Mouse (Mus musculus): ENCODE results near the gene Ltbp1. TPM values are rescaled to one million over a fixed set of nuclear protein-coding genes. Genes with fewer than 3 reads are reported as not detected.

Gene Ltbp1
- polyA plus RNA-seq, 1 experiment from 2014 or later = 28.3 TPM

GRCm38 (mm10) chr17:74982880-74983279, 22.5 kb upstream of the Ltbp1 start:
- H3K4me3 ChIP-seq = no peak overlapping the region
- H3K27ac ChIP-seq (replicated peaks) = no peak overlapping the region
- 0 out of 2 replicates have a peak, but pooled peaks cover 3% of the 10 kb centered on the region for H3K9me3 ChIP-seq
- H3K4me1 ChIP-seq = no peaks in the 10 kb centered on the region
- ATAC-seq (ENCODE audit: extremely low read depth, insufficient number of reproducible peaks, low FRiP score, low TSS enrichment) = no peak
- WGBS = 54% methylated on average over 1 of the region's 1 CpGs
- H3K9ac ChIP-seq = no peak overlapping the region
- H3K36me3 ChIP-seq = no peaks in the 10 kb centered on the region
- H3K27me3 ChIP-seq (replicated peaks) = no peaks in the 10 kb centered on the region
- H3K4me2 ChIP-seq = no peak overlapping the region

- Histone ChIP-seq H3K27me3 (replicated peaks) (no peaks in the 10 kb centered on the region), H3K9me3 (0 out of 2 replicates have a peak, but pooled peaks cover 3% of the 10 kb centered on the region), H3K4me3 (no peak overlapping the region), H3K4me2 (no peak overlapping the region), H3K36me3 (no peaks in the 10 kb centered on the region), H3K4me1 (no peaks in the 10 kb centered on the region), H3K9ac (no peak overlapping the region), H3K27ac (replicated peaks) (no peak overlapping the region)
- 57% methylated on average over 1 of the region's 1 CpGs for WGBS
- no peak for ATAC-seq (ENCODE audit: extremely low read depth, insufficient number of reproducible peaks, low FRiP score, low TSS enrichment)
These were observed 21.3 kb upstream of the Ltbp1 start for GRCm38 (mm10) chr17:74984071-74984470.

GRCm38 (mm10) chr17:74984681-74985080, 20.7 kb upstream of the Ltbp1 start:
- no peak overlapping the region for H3K4me2 ChIP-seq
- no peak overlapping the region for H3K27ac ChIP-seq (replicated peaks)
- H3K9me3 ChIP-seq = peaks cover 6% of the 10 kb centered on the region; the same call in 1 of the 2 replicates
- H3K9ac ChIP-seq = no peak overlapping the region
- H3K27me3 ChIP-seq (replicated peaks) = no peaks in the 10 kb centered on the region
- no peaks in the 10 kb centered on the region for H3K36me3 ChIP-seq
- H3K4me3 ChIP-seq = no peak overlapping the region
- H3K4me1 ChIP-seq = no peaks in the 10 kb centered on the region
- no peak for ATAC-seq (ENCODE audit: extremely low read depth, insufficient number of reproducible peaks, low FRiP score, low TSS enrichment)

- H3K4me3 ChIP-seq = no peak overlapping the region
- H3K36me3 ChIP-seq = 0 out of 2 replicates have a peak, but pooled peaks cover 3% of the 10 kb centered on the region
- WGBS = 50% methylated on average over 1 of the region's 1 CpGs
- H3K4me1 ChIP-seq = peaks cover 3% of the 10 kb centered on the region; the same call in 1 of the 2 replicates
- H3K9me3 ChIP-seq = peaks cover 14% of the 10 kb centered on the region; the same call in 1 of the 2 replicates
- no peak overlapping the region for H3K9ac ChIP-seq
- no peak overlapping the region for H3K4me2 ChIP-seq
- H3K27me3 ChIP-seq (replicated peaks) = no peaks in the 10 kb centered on the region
- no peak overlapping the region for H3K27ac ChIP-seq (replicated peaks)
- no peak for ATAC-seq (ENCODE audit: extremely low read depth, insufficient number of reproducible peaks, low FRiP score, low TSS enrichment)
These were observed 18.3 kb upstream of the Ltbp1 start for GRCm38 (mm10) chr17:74987067-74987466.

- ATAC-seq (ENCODE audit: extremely low read depth, insufficient number of reproducible peaks, low FRiP score, low TSS enrichment) = no peak
- Histone ChIP-seq H3K9ac (no peak overlapping the region), H3K4me1 (peaks cover 13% of the 10 kb centered on the region), H3K4me3 (no peak overlapping the region), H3K4me2 (no peak overlapping the region), H3K27me3 (replicated peaks) (no peaks in the 10 kb centered on the region), H3K9me3 (peaks cover 14% of the 10 kb centered on the region; the same call in 1 of the 2 replicates), H3K27ac (replicated peaks) (no peak overlapping the region), H3K36me3 (0 out of 2 replicates have a peak, but pooled peaks cover 3% of the 10 kb centered on the region)
- WGBS = 83% methylated on average over 4 of the region's 4 CpGs
These were observed 15.7 kb upstream of the Ltbp1 start for GRCm38 (mm10) chr17:74989691-74990090.

GRCm38 (mm10) chr17:74990561-74990960, 14.8 kb upstream of the Ltbp1 start:
- H3K27ac ChIP-seq (replicated peaks) = no peak overlapping the region
- H3K4me2 ChIP-seq = no peak overlapping the region
- WGBS = 79% methylated on average over 3 of the region's 3 CpGs
- no peak overlapping the region for H3K9ac ChIP-seq
- H3K4me1 ChIP-seq = peaks cover 22% of the 10 kb centered on the region
- 0 out of 2 replicates have a peak, but pooled peaks have one; percentile 5 for ATAC-seq (ENCODE audit: extremely low read depth, insufficient number of reproducible peaks, low FRiP score, low TSS enrichment)
- no peaks in the 10 kb centered on the region for H3K27me3 ChIP-seq (replicated peaks)
- H3K9me3 ChIP-seq = peaks cover 13% of the 10 kb centered on the region; the same call in 1 of the 2 replicates
- H3K36me3 ChIP-seq = 0 out of 2 replicates have a peak, but pooled peaks cover 3% of the 10 kb centered on the region
- H3K4me3 ChIP-seq = no peak overlapping the region

GRCm38 (mm10) chr17:74993726-74994581, 11.4 kb upstream of the Ltbp1 start:
- Histone ChIP-seq H3K9ac (peak overlapping the region; percentile 77), H3K27me3 (replicated peaks) (no peaks in the 10 kb centered on the region), H3K4me2 (peak overlapping the region; percentile 68), H3K4me1 (peaks cover 22% of the 10 kb centered on the region), H3K4me3 (peak overlapping the region; percentile 47), H3K36me3 (0 out of 2 replicates have a peak, but pooled peaks cover 3% of the 10 kb centered on the region), H3K9me3 (peaks cover 13% of the 10 kb centered on the region; the same call in 1 of the 2 replicates), H3K27ac (replicated peaks) (peak overlapping the region; percentile 92)
- no peak for ATAC-seq (ENCODE audit: extremely low read depth, insufficient number of reproducible peaks, low FRiP score, low TSS enrichment)
- 3% methylated on average over 26 of the region's 26 CpGs for WGBS

- H3K36me3 ChIP-seq = 0 out of 2 replicates have a peak, but pooled peaks cover 3% of the 10 kb centered on the region
- H3K4me3 ChIP-seq = peak overlapping the region; percentile 47
- H3K27ac ChIP-seq (replicated peaks) = peak overlapping the region; percentile 92
- peaks cover 22% of the 10 kb centered on the region for H3K4me1 ChIP-seq
- no peaks in the 10 kb centered on the region for H3K27me3 ChIP-seq (replicated peaks)
- H3K9me3 ChIP-seq = peaks cover 12% of the 10 kb centered on the region; the same call in 1 of the 2 replicates
- H3K4me2 ChIP-seq = peak overlapping the region; percentile 68
- 2% methylated on average over 4 of the region's 4 CpGs for WGBS
- peak; percentile 73; the same call in 1 of the 2 replicates for ATAC-seq (ENCODE audit: extremely low read depth, insufficient number of reproducible peaks, low FRiP score, low TSS enrichment)
- peak overlapping the region; percentile 77 for H3K9ac ChIP-seq
These were observed 10.8 kb upstream of the Ltbp1 start for GRCm38 (mm10) chr17:74994582-74994893.

GRCm38 (mm10) chr17:74995266-74995665, 10.1 kb upstream of the Ltbp1 start:
- ATAC-seq (ENCODE audit: extremely low read depth, insufficient number of reproducible peaks, low FRiP score, low TSS enrichment) = no peak
- Histone ChIP-seq H3K4me1 (peaks cover 22% of the 10 kb centered on the region), H3K27me3 (replicated peaks) (no peaks in the 10 kb centered on the region), H3K27ac (replicated peaks) (peak overlapping the region; percentile 92), H3K36me3 (no peaks in the 10 kb centered on the region), H3K9ac (peak overlapping the region; percentile 77), H3K4me3 (no peak overlapping the region), H3K9me3 (peaks cover 5% of the 10 kb centered on the region; the same call in 1 of the 2 replicates), H3K4me2 (peak overlapping the region; percentile 68; the same call in 1 of the 2 replicates)
- WGBS = 53% methylated on average over 3 of the region's 3 CpGs

- no peak overlapping the region for H3K9ac ChIP-seq
- ATAC-seq (ENCODE audit: extremely low read depth, insufficient number of reproducible peaks, low FRiP score, low TSS enrichment) = no peak
- 68% methylated on average over 2 of the region's 2 CpGs for WGBS
- H3K4me3 ChIP-seq = no peak overlapping the region
- H3K4me2 ChIP-seq = no peak overlapping the region
- no peak overlapping the region for H3K27ac ChIP-seq (replicated peaks)
- H3K36me3 ChIP-seq = no peaks in the 10 kb centered on the region
- H3K4me1 ChIP-seq = peaks cover 25% of the 10 kb centered on the region
- H3K27me3 ChIP-seq (replicated peaks) = no peaks in the 10 kb centered on the region
- H3K9me3 ChIP-seq = 0 out of 2 replicates have a peak, but pooled peaks cover 3% of the 10 kb centered on the region
These were observed 5.3 kb upstream of the Ltbp1 start for GRCm38 (mm10) chr17:75000066-75000465.

- Histone ChIP-seq H3K9ac (peak overlapping the region; percentile 98), H3K4me3 (peak overlapping the region; percentile 98), H3K27ac (replicated peaks) (peak overlapping the region; percentile 98), H3K9me3 (no peaks in the 10 kb centered on the region), H3K4me1 (peaks cover 44% of the 10 kb centered on the region), H3K4me2 (peak overlapping the region; percentile 90), H3K36me3 (peaks cover 16% of the 10 kb centered on the region), H3K27me3 (replicated peaks) (no peaks in the 10 kb centered on the region)
- under 1% methylated on average over 11 of the region's 11 CpGs for WGBS
- ATAC-seq (ENCODE audit: extremely low read depth, insufficient number of reproducible peaks, low FRiP score, low TSS enrichment) = no peak; the same call in 1 of the 2 replicates
These were observed 548 bp upstream of the Ltbp1 start for GRCm38 (mm10) chr17:75004820-75005219.
